Mouse (Mus musculus): ENCODE measurements around the gene Pgm1. TPM values are rescaled to one million over a fixed set of nuclear protein-coding genes. Genes with fewer than 3 reads are reported as not detected.

The Pgm1 gene
- total and polyA plus RNA-seq, 3 experiments, result 6.7 to 28.6 TPM; not detected in 1

GRCm38 (mm10) chr4:99934859-99935258 is 5.6 kb downstream of the Pgm1 start:
- no peaks in the 10 kb centered on the region for H3K9me3 ChIP-seq (replicated peaks; ENCODE audit: insufficient read depth, low read length)
- H3K4me3 ChIP-seq (ENCODE audit: control insufficient read depth in 1 of 2, insufficient read depth in 1 of 2, low read depth in 2 of 2, low read length in 2 of 2), result no peak overlapping the region
- H3K27me3 ChIP-seq (ENCODE audit: control insufficient read depth in 1 of 2, insufficient read depth in 2 of 2, low read length in 2 of 2), result no peaks in the 10 kb centered on the region
- 0 out of 4 replicates have a peak, but pooled peaks cover 0 to 5% of the 10 kb centered on the region in 2 experiments for H3K4me1 ChIP-seq (ENCODE audit: control insufficient read depth in 1 of 2, insufficient read depth in 2 of 2, low read length in 2 of 2)
- H3K27ac ChIP-seq (ENCODE audit: control insufficient read depth, low read depth, low read length), result no peak overlapping the region
- H3K9ac ChIP-seq (ENCODE audit: control insufficient read depth, low read depth, low read length, poor library complexity, severe bottlenecking), result no peak overlapping the region
- DNase-seq (ENCODE audit: low read depth, low spot score), result no peak
- no peaks in the 10 kb centered on the region for H3K36me3 ChIP-seq (ENCODE audit: control insufficient read depth in 1 of 2, insufficient read depth in 2 of 2, low read length in 2 of 2)
- no peak for TF ChIP-seq TBP (IDR thresholded peaks at IDR 0.05; ENCODE audit: low read depth, low read length)
- TF ChIP-seq JUND (IDR thresholded peaks at IDR 0.05; ENCODE audit: low read depth, low read length), result no peak
- TF ChIP-seq RAD21 (IDR thresholded peaks at IDR 0.05; ENCODE audit: low read depth, low read length), result no peak
- no peak for TF ChIP-seq EP300 (IDR thresholded peaks at IDR 0.05; ENCODE audit: low read depth in 1 of 2, low read length in 2 of 2)
- TF ChIP-seq MYB (IDR thresholded peaks at IDR 0.05; ENCODE audit: low read depth, low read length), result no peak
- TF ChIP-seq TCF12 (IDR thresholded peaks at IDR 0.05; ENCODE audit: low read depth, low read length), result no peak
- no peak for TF ChIP-seq POLR2AphosphoS2 (IDR thresholded peaks at IDR 0.05; ENCODE audit: low read length)
- TF ChIP-seq GABPA (IDR thresholded peaks at IDR 0.05; ENCODE audit: low read depth, low read length), result no peak
- no peak for TF ChIP-seq MAFK (IDR thresholded peaks at IDR 0.05; ENCODE audit: borderline replicate concordance, low read depth, low read length)
- TF ChIP-seq MXI1 (IDR thresholded peaks at IDR 0.05; ENCODE audit: low read depth, low read length), result no peak
- TF ChIP-seq BHLHE40 (IDR thresholded peaks at IDR 0.05; ENCODE audit: borderline replicate concordance, low read depth, low read length), result no peak
- TF ChIP-seq ZC3H11A (IDR thresholded peaks at IDR 0.05; ENCODE audit: low read depth, low read length), result no peak
- no peak for TF ChIP-seq RCOR1 (IDR thresholded peaks at IDR 0.05; ENCODE audit: low read depth, low read length)
- no peak for TF ChIP-seq POLR2AphosphoS5 (IDR thresholded peaks at IDR 0.05; ENCODE audit: borderline replicate concordance, low read depth, low read length)
- no peak for TF ChIP-seq MEF2A (IDR thresholded peaks at IDR 0.05; ENCODE audit: extremely low read depth, insufficient replicate concordance, low read depth, low read length, poor library complexity, severe bottlenecking)
- TF ChIP-seq USF2 (IDR thresholded peaks at IDR 0.05; ENCODE audit: borderline replicate concordance in 1 of 2, insufficient read depth in 1 of 2, low read depth in 1 of 2, low read length in 2 of 2), result no peak
- TF ChIP-seq NELFE (IDR thresholded peaks at IDR 0.05; ENCODE audit: low read depth, low read length), result no peak
- no peak for TF ChIP-seq NRF1 (IDR thresholded peaks at IDR 0.05; ENCODE audit: insufficient read depth, low read depth, low read length, poor library complexity, severe bottlenecking)
- H3K79me2 ChIP-seq (ENCODE audit: control insufficient read depth, insufficient read depth, low read length, poor library complexity), result no peaks in the 10 kb centered on the region

- DNase-seq (ENCODE audit: low read depth, low spot score), result no peak
- Histone ChIP-seq H3K36me3 (ENCODE audit: control insufficient read depth in 1 of 2, insufficient read depth in 2 of 2, low read length in 2 of 2) (no peaks in the 10 kb centered on the region), H3K79me2 (ENCODE audit: control insufficient read depth, insufficient read depth, low read length, poor library complexity) (no peaks in the 10 kb centered on the region)
Measured at GRCm38 (mm10) chr4:99936278-99936677, 7.1 kb downstream of the Pgm1 start.

More at GRCm38 (mm10) chr4:99936278-99936677, 7.1 kb downstream of the Pgm1 start:
- Histone ChIP-seq H3K9me3 (replicated peaks; ENCODE audit: insufficient read depth, low read length) (no peaks in the 10 kb centered on the region), H3K4me1 (ENCODE audit: control insufficient read depth in 1 of 2, insufficient read depth in 2 of 2, low read length in 2 of 2) (0 out of 4 replicates have a peak, but pooled peaks cover 0 to 5% of the 10 kb centered on the region in 2 experiments), H3K9ac (ENCODE audit: control insufficient read depth, low read depth, low read length, poor library complexity, severe bottlenecking) (no peak overlapping the region), H3K4me3 (ENCODE audit: control insufficient read depth in 1 of 2, insufficient read depth in 1 of 2, low read depth in 2 of 2, low read length in 2 of 2) (no peak overlapping the region), H3K27ac (ENCODE audit: control insufficient read depth, low read depth, low read length) (no peak overlapping the region), H3K27me3 (ENCODE audit: control insufficient read depth in 1 of 2, insufficient read depth in 2 of 2, low read length in 2 of 2) (no peaks in the 10 kb centered on the region)
- TF ChIP-seq SIN3A (IDR thresholded peaks at IDR 0.05; ENCODE audit: low read length), result no peak
- no peak for TF ChIP-seq JUND (IDR thresholded peaks at IDR 0.05; ENCODE audit: low read depth, low read length)
